Mouse (Mus musculus): Measurements from ENCODE around the gene Xlr4a. TPM values are rescaled to one million over a fixed set of nuclear protein-coding genes. Genes with fewer than 3 reads are reported as not detected.
A peak's percentile ranks its signal among the peaks of the same experiment; 100 is the strongest.
"Not testable (repeated sequence)": the region's sequence is repeated elsewhere in the genome, so short reads cannot be mapped to it uniquely, and the experiment has no call there.

Gene Xlr4a
- 1 to 10 TPM in 1 of 2 experiments, not detected in 1; 1.2 TPM for total RNA-seq (2021)

DNA sequence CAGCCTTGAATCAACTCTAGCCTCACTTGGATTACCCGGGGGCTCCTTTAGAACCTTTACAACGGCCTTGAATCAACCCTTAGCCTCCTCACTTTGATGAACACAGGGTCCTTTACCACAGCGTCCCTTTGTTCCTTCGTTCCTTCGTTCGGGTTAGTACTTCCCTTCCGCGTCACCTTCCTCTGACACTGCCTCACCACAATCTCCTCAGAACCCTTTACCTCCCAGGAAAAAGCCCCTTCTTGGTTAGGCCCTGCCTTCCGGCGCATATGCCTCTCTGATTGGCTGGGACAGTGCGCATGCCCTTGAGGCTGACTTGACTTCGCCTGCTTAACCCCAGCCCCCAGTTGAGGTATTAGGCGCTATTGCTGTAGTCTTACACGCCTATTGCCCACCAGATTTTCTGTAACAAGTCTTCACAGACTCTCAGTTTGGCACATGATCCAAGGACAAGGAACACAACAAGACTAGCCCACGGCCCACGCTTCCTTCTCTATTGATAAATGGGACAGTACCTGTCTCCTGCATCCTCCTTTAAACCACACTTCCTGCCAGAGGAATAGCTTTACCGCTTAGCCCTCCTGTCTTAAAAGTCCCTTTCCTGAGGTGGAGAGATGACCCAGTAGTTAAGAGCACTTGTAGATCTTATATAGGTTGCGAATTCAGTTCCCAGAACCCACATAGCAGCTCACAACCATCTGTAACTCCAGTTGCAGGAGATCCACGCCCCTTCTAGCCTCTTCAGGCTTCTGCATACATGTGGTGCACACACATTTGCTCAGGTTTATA, at the start of gene Xlr4a:
Gene Xlr4a, minus strand, starts transcription at position 212 of the 789 bp plus-strand sequence.
- DNase-seq; intact Hi-C loops (cut with DNase I): not testable (repeated sequence)

DNA sequence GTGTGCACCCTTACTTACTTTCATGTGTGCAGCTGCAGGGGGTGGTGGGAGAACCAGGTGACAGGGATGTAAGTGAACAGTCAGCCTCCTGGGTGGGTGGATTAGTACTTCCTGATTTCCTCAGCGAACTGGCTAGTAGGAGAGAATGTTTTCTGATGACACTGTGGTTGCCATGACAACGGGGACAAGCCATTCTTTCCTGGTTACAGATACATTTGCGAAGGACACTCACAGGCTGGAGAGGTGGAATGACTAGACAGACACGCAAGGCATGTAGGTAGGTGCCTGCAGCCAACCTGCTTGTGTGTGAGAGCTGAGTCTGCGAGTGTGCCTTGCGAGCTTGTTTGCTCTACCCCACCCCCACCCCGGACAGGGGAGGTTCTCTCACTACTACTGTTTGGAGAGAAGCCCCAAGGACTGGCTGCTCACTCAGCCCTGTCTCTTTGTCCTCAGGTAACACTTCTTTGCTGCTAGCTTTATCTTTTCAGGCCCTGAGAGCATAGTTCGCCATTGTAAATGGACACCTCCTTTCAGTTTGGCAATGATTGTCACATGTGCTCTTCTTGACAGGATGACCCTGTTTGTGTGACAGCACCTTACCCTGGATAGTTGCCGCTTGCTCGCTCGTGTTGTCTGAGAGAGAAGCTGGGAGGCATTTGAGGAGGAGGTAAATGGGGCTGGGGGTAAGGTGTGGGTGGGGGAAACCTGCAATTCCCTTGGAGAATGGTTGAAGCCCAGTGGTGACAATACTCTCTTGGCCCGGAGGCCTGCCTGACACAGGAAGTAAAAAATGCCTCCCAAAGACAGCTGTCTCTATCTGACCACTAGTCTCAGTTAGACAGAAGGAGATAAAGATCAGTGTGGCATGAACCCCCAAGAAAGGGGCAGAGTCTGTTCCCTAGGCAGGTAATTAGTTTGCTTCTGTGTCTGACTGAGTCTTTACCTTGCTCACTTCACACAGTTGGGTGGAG, 40.9 kb upstream of the Xlr4a start:
- DNase-seq; intact Hi-C loops (cut with DNase I): not testable (repeated sequence)

DNA sequence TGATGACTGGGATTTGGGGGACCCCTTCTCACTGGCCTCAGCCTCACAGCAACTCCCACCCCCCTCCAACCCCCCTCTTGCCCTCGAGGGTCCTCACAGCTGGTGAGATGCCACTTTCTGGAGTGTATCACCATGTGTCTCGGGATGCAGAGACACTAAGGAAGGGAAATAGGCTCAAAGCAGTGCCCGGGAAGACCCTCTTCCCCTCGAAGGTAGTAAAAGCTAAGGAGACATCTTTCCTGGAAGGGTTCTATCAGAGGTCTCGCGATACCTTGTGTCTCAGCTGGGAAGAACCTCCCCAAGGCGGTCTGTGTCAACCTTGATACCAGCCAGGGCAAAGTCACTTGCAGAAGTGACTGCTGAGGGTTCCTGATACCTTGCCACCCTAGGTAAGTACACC, 34.5 kb upstream of the Xlr4a start, which contains the start of gene Gm14685:
Gene Gm14685, plus strand, starts transcription at position 301 of the 400 bp plus-strand sequence.
- DNase-seq; intact Hi-C loops (cut with DNase I): not testable (repeated sequence)

DNA sequence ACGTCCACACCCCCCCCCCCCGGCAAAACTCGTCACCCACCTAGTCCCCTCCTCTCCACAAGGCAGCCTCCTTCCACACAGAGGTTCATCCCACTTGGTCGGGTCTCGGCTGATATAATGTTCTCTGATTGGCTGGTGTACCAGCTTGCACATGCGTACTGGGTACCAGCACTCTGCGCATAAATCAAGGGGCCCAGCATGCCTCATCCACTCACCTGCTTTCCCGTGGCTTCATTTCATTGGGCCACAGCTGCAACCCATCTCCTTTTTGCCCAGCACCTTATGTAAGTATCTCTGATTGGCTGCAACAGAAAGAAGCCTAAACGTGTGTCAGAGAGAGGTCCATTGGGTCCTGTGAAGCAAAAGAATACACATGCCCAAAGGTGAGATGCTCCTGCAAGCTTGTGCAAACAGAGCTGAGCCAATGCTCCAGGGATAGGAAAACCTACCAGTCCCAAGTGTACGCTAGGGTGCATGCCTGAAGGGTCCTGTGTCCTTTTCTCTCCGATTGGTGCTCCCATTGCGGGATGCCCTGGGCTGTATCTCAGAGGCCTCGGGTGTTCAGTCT, 14.7 kb upstream of the Xlr4a start, which contains the start of gene Xlr3a:
Gene Xlr3a, minus strand, starts transcription at position 155 of the 568 bp plus-strand sequence.
- intact Hi-C loops (cut with DNase I) = not testable (repeated sequence)
- DNase-seq = peak in 1 of 2 experiments; percentile 5

DNA sequence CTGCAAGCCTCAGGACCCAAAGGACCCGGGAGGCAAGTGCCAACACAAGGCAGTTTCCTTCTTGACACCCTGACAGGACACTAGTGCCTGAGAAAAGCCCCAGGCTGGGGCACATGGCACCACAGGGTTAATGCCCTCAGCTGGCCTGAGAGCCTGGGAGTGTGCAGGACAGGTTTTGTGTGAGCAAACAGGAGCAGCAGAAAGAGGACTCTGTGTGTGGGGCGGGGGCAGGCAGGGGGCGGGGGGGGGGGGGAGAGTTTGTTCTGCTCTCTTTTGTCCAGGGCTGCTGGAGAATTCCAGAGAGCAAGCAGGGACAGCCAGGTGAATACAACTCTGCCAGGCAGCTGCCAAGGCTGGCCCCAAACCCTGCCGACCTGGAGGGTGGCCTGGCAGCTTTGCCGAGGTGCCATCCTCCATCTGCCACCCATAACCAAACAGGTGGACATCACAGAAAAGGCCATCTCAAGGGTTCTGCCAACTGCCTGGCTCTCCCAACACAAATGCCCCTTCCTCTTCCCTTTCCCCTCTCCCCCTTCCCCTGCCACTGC, 15.4 kb downstream of the Xlr4a start:
- intact Hi-C loops (cut with DNase I); DNase-seq: not testable (repeated sequence)

DNA sequence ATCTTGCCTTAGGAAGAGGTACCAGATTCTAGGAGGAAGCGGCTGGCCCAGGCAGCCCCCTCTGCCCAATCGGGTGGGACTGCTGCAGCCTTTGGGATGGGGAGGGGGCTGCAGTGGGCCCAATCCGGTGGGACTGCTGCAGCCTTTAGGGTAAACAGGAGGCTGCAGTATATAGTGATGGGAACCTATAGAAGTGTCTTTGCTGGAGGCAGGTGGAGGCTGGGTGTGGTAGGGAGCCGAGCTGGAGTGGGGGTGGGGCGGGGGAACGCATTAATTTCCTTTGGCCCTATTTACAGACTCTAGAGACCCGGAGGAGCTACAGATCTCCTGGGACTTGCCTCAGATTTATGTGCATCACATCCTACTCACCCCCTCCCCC, 17.9 kb downstream of the Xlr4a start, which contains the start of gene Pnma3:
Gene Pnma3, plus strand, starts transcription at position 373 of the 379 bp plus-strand sequence.
- intact Hi-C loops (cut with DNase I) = no loop called here
- no peak for DNase-seq

DNA sequence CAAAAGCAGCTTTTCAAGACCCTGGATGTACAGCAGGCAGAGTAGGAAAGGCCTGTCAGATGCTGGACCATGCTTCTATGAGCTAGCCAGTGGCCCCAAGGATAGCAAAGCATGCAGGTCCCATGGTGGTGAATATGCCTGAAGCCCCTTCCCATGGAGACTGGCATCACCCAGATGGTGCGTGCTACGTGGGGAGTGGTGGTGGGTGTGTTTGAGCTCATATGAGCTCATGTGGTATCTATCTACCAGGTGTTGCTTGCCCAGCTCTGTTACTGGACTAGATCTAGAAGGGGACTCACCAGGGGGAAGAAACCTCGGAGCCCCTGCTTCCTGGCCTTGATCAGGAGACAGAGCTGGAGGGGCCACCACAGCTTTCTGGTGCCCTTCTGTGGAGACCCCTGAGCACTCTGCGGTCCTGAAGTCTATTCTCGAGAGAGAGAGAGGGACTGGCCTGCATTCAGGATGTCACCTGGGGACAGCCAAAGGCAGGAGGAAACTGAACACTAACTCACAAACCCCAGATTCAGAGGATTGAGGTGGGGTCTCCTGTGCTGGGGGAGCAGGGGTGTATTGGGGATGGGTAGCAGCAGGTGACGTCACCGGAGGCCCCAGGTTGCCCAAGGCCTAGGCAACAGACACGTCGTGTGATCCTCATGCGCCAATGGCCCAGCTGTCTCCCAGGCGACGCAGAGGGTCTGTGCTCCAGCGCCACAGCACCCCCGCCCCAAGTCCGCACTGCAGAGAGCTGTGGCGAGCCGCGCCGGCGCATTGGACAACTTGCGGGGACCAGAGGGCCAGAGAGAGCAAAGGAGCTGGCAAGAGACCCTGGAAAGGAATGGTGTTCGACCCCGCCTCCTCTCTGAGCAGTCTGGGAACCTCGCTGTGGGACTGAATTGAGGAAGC, 18.5 kb downstream of the Xlr4a start:
- DNase-seq = peak in 1 of 2 experiments; percentile 6
- intact Hi-C loops (cut with DNase I) = no loop called here

DNA sequence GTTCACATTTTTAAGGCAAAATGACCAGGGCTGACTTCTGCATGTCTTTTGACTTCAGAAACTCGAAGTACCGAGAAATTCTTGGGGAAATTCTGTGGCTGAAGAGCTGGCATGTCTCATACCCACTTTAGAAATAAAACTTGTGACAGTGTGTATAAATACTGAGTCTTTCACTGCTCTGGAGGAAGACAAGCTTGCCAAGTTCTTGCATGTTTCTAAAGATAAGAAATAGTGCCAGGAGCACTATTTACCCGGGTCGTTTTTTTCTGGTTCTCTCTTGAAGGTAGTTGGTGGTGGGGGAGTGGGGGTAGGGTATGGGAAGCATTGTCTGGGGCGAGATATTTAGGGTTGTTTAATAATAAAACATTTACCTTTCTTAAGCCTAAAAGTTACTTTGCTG, 20.0 kb downstream of the Xlr4a start:
- intact Hi-C loops (cut with DNase I) = no loop called here
- no peak for DNase-seq

DNA sequence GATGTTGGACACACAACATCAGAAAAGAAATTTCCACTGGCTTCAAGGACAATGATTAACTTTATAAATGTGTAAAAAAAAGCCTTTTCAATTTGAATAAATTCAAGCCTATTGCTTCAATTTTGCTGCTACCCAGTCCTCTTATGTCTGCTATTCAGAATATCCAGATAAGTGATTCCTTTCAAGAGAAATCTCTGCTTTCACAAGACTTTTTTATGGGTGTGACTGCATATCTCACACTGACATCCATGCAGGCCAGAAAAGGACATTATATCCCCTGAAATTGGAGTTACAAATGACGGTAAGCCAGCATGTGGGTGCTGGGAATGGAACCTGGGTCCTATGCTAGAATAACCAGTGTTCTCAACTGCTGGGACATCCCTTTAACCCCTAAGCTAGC, 20.8 kb downstream of the Xlr4a start:
- no peak for DNase-seq
- intact Hi-C loops (cut with DNase I) = no loop called here

DNA sequence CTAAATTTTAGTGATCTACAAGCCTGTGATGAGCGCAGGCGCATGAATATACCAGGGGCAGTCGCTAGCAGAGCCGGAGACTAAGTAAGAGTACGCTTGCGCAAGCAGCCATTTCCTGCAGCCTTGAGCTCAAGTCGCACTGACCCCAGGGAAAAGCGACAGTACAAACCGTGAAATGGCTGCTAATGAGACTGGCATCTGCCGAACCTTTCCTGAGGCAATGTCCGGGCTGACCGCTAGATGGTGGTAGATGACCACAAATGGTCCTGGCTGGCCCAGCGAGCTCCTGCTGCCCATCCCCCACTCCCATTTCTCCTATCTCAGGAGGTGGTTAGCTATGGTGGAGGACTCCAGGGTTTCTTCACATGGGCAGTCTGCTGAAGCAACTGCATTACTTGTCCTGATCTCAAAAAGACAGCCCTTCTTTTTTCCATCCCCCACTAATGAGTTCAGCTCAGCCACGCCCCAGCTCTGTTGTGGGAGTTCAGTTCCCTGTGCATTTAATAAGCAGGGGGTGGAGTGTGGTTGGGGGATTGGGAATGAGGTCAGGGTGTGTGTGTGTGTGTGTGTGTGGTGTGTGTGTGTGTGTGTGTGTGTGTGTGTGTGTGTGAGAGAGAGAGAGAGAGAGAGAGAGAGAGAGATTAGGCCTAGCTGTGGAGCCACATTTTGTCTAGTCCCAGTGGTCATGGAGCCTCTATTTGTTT, 28.3 kb downstream of the Xlr4a start:
- DNase-seq = peak; percentile 95
- intact Hi-C loops (cut with DNase I) = loop anchor here (5.0 to 10.0 kb wide), 6 partner anchors 378 to 1361 kb away; partner anchors contain the start of gene Slc6a8

DNA sequence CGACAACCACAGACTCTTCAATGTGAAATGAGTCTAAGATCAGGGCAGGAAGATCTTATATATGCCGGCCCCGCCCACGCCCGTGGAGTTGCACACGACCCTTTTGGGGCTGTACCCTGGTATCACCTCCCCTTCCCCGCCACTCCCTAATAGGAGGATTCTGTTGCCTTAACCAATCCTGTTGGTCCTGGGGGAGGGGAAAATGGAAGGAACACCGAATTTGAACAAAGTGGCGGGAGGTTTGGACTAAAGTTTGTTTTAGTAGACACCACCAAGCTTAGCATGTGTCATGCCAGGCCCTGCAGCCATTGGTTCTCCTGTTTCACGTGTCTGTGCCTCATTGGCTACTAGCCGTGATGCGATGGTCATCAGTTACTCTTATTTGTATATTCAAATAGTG, 42.6 kb downstream of the Xlr4a start:
- DNase-seq = no peak

DNA sequence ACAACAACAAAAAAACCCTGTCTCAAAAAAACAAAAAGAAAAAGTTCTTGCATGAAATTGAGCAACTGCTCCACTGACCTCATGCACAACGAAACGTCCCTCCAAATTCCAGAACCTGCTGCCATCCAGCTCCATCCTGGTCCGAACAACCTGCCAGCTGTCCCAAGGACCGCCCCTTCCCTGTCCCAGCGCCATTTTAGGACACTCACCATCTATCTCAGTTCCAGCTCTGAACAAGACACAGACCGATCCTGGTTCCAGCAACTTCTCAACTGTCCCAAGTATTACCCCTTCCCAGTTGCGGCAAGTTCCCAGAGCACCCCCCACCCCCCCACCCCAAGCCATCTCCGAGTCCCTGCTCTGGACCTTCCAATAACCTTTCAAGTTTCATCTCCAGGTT, 43.4 kb downstream of the Xlr4a start:
- DNase-seq = no peak
- intact Hi-C loops (cut with DNase I) = no loop called here

More for the DNA sequence above, 42.6 kb downstream of the Xlr4a start:
- intact Hi-C loops (cut with DNase I) = no loop called here

DNA sequence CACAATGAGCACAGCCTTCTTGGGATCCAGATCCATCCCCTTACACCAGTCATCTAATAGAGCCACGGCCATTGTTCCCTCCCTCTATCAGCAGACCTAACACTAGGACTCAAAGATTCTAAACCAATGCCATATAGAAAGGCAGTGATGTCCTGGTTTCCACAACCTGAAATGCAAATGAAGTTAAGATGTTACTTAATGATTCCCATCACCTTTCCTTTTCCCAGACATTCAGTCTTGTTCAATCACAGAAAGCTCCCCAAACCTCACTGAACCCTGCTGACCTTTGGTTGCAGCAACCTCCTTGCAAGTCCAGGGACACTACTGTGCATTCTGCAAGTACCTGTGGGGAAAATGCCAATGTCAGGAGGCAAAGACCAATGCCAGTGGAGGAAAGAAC, 45.3 kb downstream of the Xlr4a start, which contains the start of gene Pnma5:
Gene Pnma5, minus strand, starts transcription at position 101 of the 400 bp plus-strand sequence.
- intact Hi-C loops (cut with DNase I) = no loop called here
- DNase-seq = no peak

Other genes starting within 250 kb of the Xlr4a start
- gene Cetn2, start 164.1 kb downstream of the Xlr4a start, total RNA-seq (2021) = 10 to 100 TPM; 31.9 to 38.5 TPM
- 10 to 100 TPM in 1 of 2 experiments, 1 to 10 TPM in 1; 9.8 to 10.3 TPM for gene Nsdhl, start 163.9 kb downstream of the Xlr4a start, total RNA-seq (2021)
- gene Zfp185, start 95.1 kb downstream of the Xlr4a start, total RNA-seq (2021) = 1 to 10 TPM; 2.3 to 3.3 TPM
- under 1 TPM in 1 of 2 experiments, not detected in 1; 0.15 TPM for gene Pnma5, start 45.4 kb downstream of the Xlr4a start, total RNA-seq (2021)
- gene Pnma3, start 17.7 kb downstream of the Xlr4a start, total RNA-seq (2021) = not detected
- gene Xlr3a, start 14.6 kb upstream of the Xlr4a start, total RNA-seq (2021) = 1 to 10 TPM in 1 of 2 experiments, under 1 TPM in 1; 0.98 to 1.8 TPM
- not detected for gene Gm14685, start 34.6 kb upstream of the Xlr4a start, total RNA-seq (2021)
- gene Xlr5b, start 66.3 kb upstream of the Xlr4a start, total RNA-seq (2021) = not detected
- not detected for gene DXBay18, start 67.0 kb upstream of the Xlr4a start, total RNA-seq (2021)
- not detected for gene Spin2d, start 94.5 kb upstream of the Xlr4a start, total RNA-seq (2021)
- 1 to 10 TPM; 2.8 to 3.3 TPM for gene Xlr3b, start 109.7 kb upstream of the Xlr4a start, total RNA-seq (2021)
- 1 to 10 TPM in 1 of 2 experiments, under 1 TPM in 1; 0.77 to 1.2 TPM for gene Xlr4b, start 131.9 kb upstream of the Xlr4a start, total RNA-seq (2021)
- 1 to 10 TPM; 5.8 to 7.3 TPM for gene F8a, start 145.8 kb upstream of the Xlr4a start, total RNA-seq (2021)
- gene Xlr4c, start 160.7 kb upstream of the Xlr4a start, total RNA-seq (2021) = not detected
- gene Xlr3c, start 182.9 kb upstream of the Xlr4a start, total RNA-seq (2021) = not detected
- gene Xlr5a, start 210.5 kb upstream of the Xlr4a start, total RNA-seq (2021) = not detected
- not detected for gene Xlr5c, start 210.5 kb upstream of the Xlr4a start, total RNA-seq (2021)